Mouse (Mus musculus) midbrain, embryonic 11.5 days (tissue): ENCODE measurements around the gene Zbtb16. TPM values are rescaled to one million over a fixed set of nuclear protein-coding genes. Genes with fewer than 3 reads are reported as not detected.

Experiments used
- ATAC-seq: fragments of 200-750 bp; cut with Nextera tagmentation; 2 replicates; pipeline ENCODE4 v1.8.0; 2017; ENCODE audit warnings: moderate TSS enrichment, moderate library complexity; ENCODE audit not compliant: low FRiP score
- DNase-seq: peaks from one replicate; pipeline ENCODE4 v3.0.0; 2015; ENCODE audit warnings: low spot score; ENCODE audit errors: missing footprints
- H3K27ac ChIP-seq: fragments of 300-500 bp; sonication (generic); 2 replicates; pipeline ENCODE4 v1.5.1; 2014; ENCODE audit warnings: low read depth, low read length
- H3K27me3 ChIP-seq: fragments of 300-500 bp; sonication (generic); 2 replicates; pipeline ENCODE4 v1.6.1; 2014; ENCODE audit warnings: mild to moderate bottlenecking, low read length, moderate library complexity, mixed read lengths; ENCODE audit not compliant: control insufficient read depth, insufficient read depth
- H3K36me3 ChIP-seq: fragments of 300-500 bp; sonication (generic); 2 replicates; pipeline ENCODE4 v1.6.1; 2014; ENCODE audit warnings: mild to moderate bottlenecking, low read length, moderate library complexity, mixed read lengths; ENCODE audit not compliant: control insufficient read depth, insufficient read depth
- H3K4me1 ChIP-seq: fragments of 300-500 bp; sonication (generic); 2 replicates; pipeline ENCODE4 v1.6.1; 2014; ENCODE audit warnings: low read length; ENCODE audit not compliant: control insufficient read depth, insufficient read depth
- H3K4me2 ChIP-seq: fragments of 300-500 bp; sonication (generic); 2 replicates; pipeline ENCODE4 v1.6.1; 2014; ENCODE audit warnings: mild to moderate bottlenecking, moderate library complexity
- H3K4me3 ChIP-seq: fragments of 300-500 bp; sonication (generic); 2 replicates; pipeline ENCODE4 v1.5.1; 2014; ENCODE audit warnings: low read depth, low read length
- H3K9ac ChIP-seq: fragments of 300-500 bp; sonication (generic); 2 replicates; pipeline ENCODE4 v1.6.1; 2014; ENCODE audit warnings: low read length
- H3K9me3 ChIP-seq: fragments of 300-500 bp; sonication (generic); 2 replicates; pipeline ENCODE4 v1.6.1; 2016; ENCODE audit warnings: low read length; ENCODE audit not compliant: control insufficient read depth
- WGBS: fragments of 180-500 bp; shearing (Covaris S2); extraction: QIAGEN DNeasy Blood & Tissue Kit; methylation state at CpG from one replicate; pipeline ENCODE4 v1.1.7; 2014; 5-methylcytosine and 5-hydroxymethylcytosine counted together
- polyA plus RNA-seq: library from polyadenylated mRNA; unstranded; fragments of >200 nt; fragmentation: Nextera tagmentation; extraction: Ambion mirVana; gene quantifications from 2 replicates; pipeline ENCODE4 v1.2.1, GENCODE M21; 2014

Gene Zbtb16
- polyA plus RNA-seq, 1 experiment from 2014 or later: 15.0 TPM

- no peaks in the 10 kb centered on the region for H3K36me3 ChIP-seq
- H3K4me3 ChIP-seq: no peak overlapping the region
- no peak overlapping the region for H3K9ac ChIP-seq
- DNase-seq (no peak), ATAC-seq (no peak)
- H3K27ac ChIP-seq: no peak overlapping the region
- peaks cover 27% of the 10 kb centered on the region for H3K4me1 ChIP-seq
- H3K27me3 ChIP-seq: no peaks in the 10 kb centered on the region
- H3K9me3 ChIP-seq: no peaks in the 10 kb centered on the region
- no peak overlapping the region for H3K4me2 ChIP-seq
- WGBS: 73% methylated on average over 1 of the region's 1 CpGs
Observed at GRCm38 (mm10) chr9:48689718-48689980, 146.4 kb downstream of the Zbtb16 start.

- Histone ChIP-seq H3K4me1 (peaks cover 27% of the 10 kb centered on the region), H3K36me3 (no peaks in the 10 kb centered on the region), H3K4me3 (no peak overlapping the region), H3K9me3 (no peaks in the 10 kb centered on the region), H3K4me2 (no peak overlapping the region), H3K27me3 (no peaks in the 10 kb centered on the region), H3K27ac (no peak overlapping the region), H3K9ac (no peak overlapping the region)
- WGBS: 78% methylated on average over 6 of the region's 6 CpGs
- ATAC-seq (no peak), DNase-seq (no peak)
Observed at GRCm38 (mm10) chr9:48688859-48689717, 146.9 kb downstream of the Zbtb16 start.

- no peak for ATAC-seq
- no peak overlapping the region for H3K4me3 ChIP-seq
- H3K9ac ChIP-seq: no peak overlapping the region
- no peaks in the 10 kb centered on the region for H3K9me3 ChIP-seq
- DNase-seq: no peak
- 71% methylated on average over 7 of the region's 7 CpGs for WGBS
- H3K36me3 ChIP-seq: no peaks in the 10 kb centered on the region
- H3K4me1 ChIP-seq: peaks cover 21% of the 10 kb centered on the region
- H3K27ac ChIP-seq: no peak overlapping the region
- no peaks in the 10 kb centered on the region for H3K27me3 ChIP-seq
- H3K4me2 ChIP-seq: no peak overlapping the region
Observed at GRCm38 (mm10) chr9:48687891-48688290, 148.1 kb downstream of the Zbtb16 start.

- no peak overlapping the region for H3K4me2 ChIP-seq
- WGBS: 68% methylated on average over 7 of the region's 7 CpGs
- no peak overlapping the region for H3K4me3 ChIP-seq
- ATAC-seq: no peak
- H3K27ac ChIP-seq: no peak overlapping the region
- no peak for DNase-seq
- H3K4me1 ChIP-seq: peaks cover 21% of the 10 kb centered on the region
- no peak overlapping the region for H3K9ac ChIP-seq
- H3K9me3 ChIP-seq: no peaks in the 10 kb centered on the region
- no peaks in the 10 kb centered on the region for H3K27me3 ChIP-seq
- H3K36me3 ChIP-seq: no peaks in the 10 kb centered on the region
Observed at GRCm38 (mm10) chr9:48685721-48686120, 150.3 kb downstream of the Zbtb16 start.

- H3K4me2 ChIP-seq: no peak overlapping the region
- H3K4me1 ChIP-seq: peaks cover 26% of the 10 kb centered on the region
- no peak for ATAC-seq
- no peak for DNase-seq
- H3K27me3 ChIP-seq: no peaks in the 10 kb centered on the region
- no peaks in the 10 kb centered on the region for H3K36me3 ChIP-seq
- 0 out of 2 replicates have a peak overlapping the region, but pooled peaks have one; percentile 4 for H3K27ac ChIP-seq
- no peaks in the 10 kb centered on the region for H3K9me3 ChIP-seq
- H3K4me3 ChIP-seq: no peak overlapping the region
- WGBS: 67% methylated on average over 5 of the region's 5 CpGs
- no peak overlapping the region for H3K9ac ChIP-seq
Observed at GRCm38 (mm10) chr9:48684144-48684543, 151.9 kb downstream of the Zbtb16 start.

GRCm38 (mm10) chr9:48681193-48681592 lies 154.8 kb downstream of the Zbtb16 start:
- Histone ChIP-seq H3K4me1 (peaks cover 51% of the 10 kb centered on the region), H3K27me3 (no peaks in the 10 kb centered on the region), H3K4me2 (no peak overlapping the region), H3K9me3 (no peaks in the 10 kb centered on the region), H3K27ac (no peak overlapping the region), H3K9ac (no peak overlapping the region), H3K36me3 (no peaks in the 10 kb centered on the region), H3K4me3 (no peak overlapping the region)
- ATAC-seq: no peak
- 87% methylated on average over 8 of the region's 8 CpGs for WGBS
- DNase-seq: no peak

GRCm38 (mm10) chr9:48678426-48679358 lies 157.3 kb downstream of the Zbtb16 start:
- DNase-seq: peak; percentile 93
- WGBS: 9% methylated on average over 19 of the region's 19 CpGs
- Histone ChIP-seq H3K4me1 (peaks cover 57% of the 10 kb centered on the region), H3K27ac (peak overlapping the region; percentile 75), H3K36me3 (no peaks in the 10 kb centered on the region), H3K9ac (peak overlapping the region; percentile 3; the same call in 1 of the 2 replicates), H3K9me3 (no peaks in the 10 kb centered on the region), H3K27me3 (no peaks in the 10 kb centered on the region), H3K4me3 (no peak overlapping the region), H3K4me2 (peak overlapping the region; percentile 19; the same call in 1 of the 2 replicates)
- peak; percentile 77 for ATAC-seq

- DNase-seq (peak; percentile 95), ATAC-seq (peak; percentile 71)
- 3% methylated on average over 11 of the region's 11 CpGs for WGBS
- Histone ChIP-seq H3K4me3 (no peak overlapping the region), H3K9ac (no peak overlapping the region), H3K4me2 (no peak overlapping the region; the same call in 1 of the 2 replicates), H3K27ac (peak overlapping the region; percentile 57), H3K9me3 (no peaks in the 10 kb centered on the region), H3K4me1 (peaks cover 65% of the 10 kb centered on the region), H3K27me3 (no peaks in the 10 kb centered on the region), H3K36me3 (no peaks in the 10 kb centered on the region)
Observed at GRCm38 (mm10) chr9:48675151-48675790, 160.8 kb downstream of the Zbtb16 start.
